Mouse (Mus musculus): Measurements from ENCODE around the gene Rapgef6. TPM values are rescaled to one million over a fixed set of nuclear protein-coding genes. Genes with fewer than 3 reads are reported as not detected.
A peak's percentile ranks its signal among the peaks of the same experiment; 100 is the strongest.
"Not testable (repeated sequence)": the region's sequence is repeated elsewhere in the genome, so short reads cannot be mapped to it uniquely, and the experiment has no call there.

Rapgef6 gene
- polyA plus RNA-seq, 1 experiment from 2014 or later: 40.9 TPM

- H3K9ac ChIP-seq (replicated peaks; ENCODE audit: low read depth, low read length): 0 out of 2 replicates have a peak overlapping the region, but pooled peaks have one; percentile 17
- no peaks in the 10 kb centered on the region for H3K27me3 ChIP-seq (replicated peaks; ENCODE audit: control insufficient read depth, insufficient read depth, low read length)
- H3K9me3 ChIP-seq (ENCODE audit: control insufficient read depth, low read length): no peaks in the 10 kb centered on the region
- 24% methylated on average over 1 of the region's 1 CpGs for WGBS
- peak overlapping the region; percentile 29 for H3K4me3 ChIP-seq (replicated peaks; ENCODE audit: low read length)
- peak overlapping the region; percentile 33; the same call in 1 of the 2 replicates for H3K27ac ChIP-seq (ENCODE audit: low read length)
- peak overlapping the region; percentile 35 for H3K4me2 ChIP-seq (ENCODE audit: low read length)
- peaks cover 11% of the 10 kb centered on the region for H3K4me1 ChIP-seq (replicated peaks; ENCODE audit: control insufficient read depth, insufficient read depth, low read length)
- H3K36me3 ChIP-seq (ENCODE audit: control insufficient read depth, insufficient read depth): no peaks in the 10 kb centered on the region
- no peak for ATAC-seq
Observed at GRCm38 (mm10) chr11:54597902-54598447, 75.3 kb downstream of the Rapgef6 start.

GRCm38 (mm10) chr11:54601121-54601520, 78.5 kb downstream of the Rapgef6 start:
- no peak overlapping the region for H3K27ac ChIP-seq (ENCODE audit: low read length)
- ATAC-seq: no peak
- no peaks in the 10 kb centered on the region for H3K9me3 ChIP-seq (ENCODE audit: control insufficient read depth, low read length)
- H3K4me2 ChIP-seq (ENCODE audit: low read length): no peak overlapping the region
- no peaks in the 10 kb centered on the region for H3K36me3 ChIP-seq (ENCODE audit: control insufficient read depth, insufficient read depth)
- no peak overlapping the region for H3K9ac ChIP-seq (replicated peaks; ENCODE audit: low read depth, low read length)
- no peaks in the 10 kb centered on the region for H3K27me3 ChIP-seq (replicated peaks; ENCODE audit: control insufficient read depth, insufficient read depth, low read length)
- peaks cover 4% of the 10 kb centered on the region for H3K4me1 ChIP-seq (replicated peaks; ENCODE audit: control insufficient read depth, insufficient read depth, low read length)
- H3K4me3 ChIP-seq (replicated peaks; ENCODE audit: low read length): no peak overlapping the region
- 90% methylated on average over 2 of the region's 2 CpGs for WGBS

- H3K4me2 ChIP-seq (ENCODE audit: low read length); H3K4me1 ChIP-seq (replicated peaks; ENCODE audit: control insufficient read depth, insufficient read depth, low read length); H3K9me3 ChIP-seq (ENCODE audit: control insufficient read depth, low read length); H3K27me3 ChIP-seq (replicated peaks; ENCODE audit: control insufficient read depth, insufficient read depth, low read length); ATAC-seq; H3K27ac ChIP-seq (ENCODE audit: low read length); H3K4me3 ChIP-seq (replicated peaks; ENCODE audit: low read length); H3K36me3 ChIP-seq (ENCODE audit: control insufficient read depth, insufficient read depth); H3K9ac ChIP-seq (replicated peaks; ENCODE audit: low read depth, low read length): not testable (repeated sequence)
- WGBS: 88% methylated on average over 1 of the region's 1 CpGs
Observed at GRCm38 (mm10) chr11:54602764-54603163, 80.1 kb downstream of the Rapgef6 start.

GRCm38 (mm10) chr11:54604415-54604814, 81.8 kb downstream of the Rapgef6 start:
- WGBS: 69% methylated on average over 3 of the region's 3 CpGs
- H3K27ac ChIP-seq (ENCODE audit: low read length): no peak overlapping the region
- no peaks in the 10 kb centered on the region for H3K4me1 ChIP-seq (replicated peaks; ENCODE audit: control insufficient read depth, insufficient read depth, low read length)
- H3K27me3 ChIP-seq (replicated peaks; ENCODE audit: control insufficient read depth, insufficient read depth, low read length): no peaks in the 10 kb centered on the region
- no peaks in the 10 kb centered on the region for H3K9me3 ChIP-seq (ENCODE audit: control insufficient read depth, low read length)
- no peak overlapping the region for H3K4me2 ChIP-seq (ENCODE audit: low read length)
- no peak overlapping the region for H3K9ac ChIP-seq (replicated peaks; ENCODE audit: low read depth, low read length)
- H3K36me3 ChIP-seq (ENCODE audit: control insufficient read depth, insufficient read depth): no peaks in the 10 kb centered on the region
- ATAC-seq: no peak
- H3K4me3 ChIP-seq (replicated peaks; ENCODE audit: low read length): no peak overlapping the region

GRCm38 (mm10) chr11:54613628-54614027, 91.0 kb downstream of the Rapgef6 start:
- H3K27ac ChIP-seq (ENCODE audit: low read length): no peak overlapping the region
- H3K9me3 ChIP-seq (ENCODE audit: control insufficient read depth, low read length): no peaks in the 10 kb centered on the region
- H3K9ac ChIP-seq (replicated peaks; ENCODE audit: low read depth, low read length): no peak overlapping the region
- no peaks in the 10 kb centered on the region for H3K4me1 ChIP-seq (replicated peaks; ENCODE audit: control insufficient read depth, insufficient read depth, low read length)
- ATAC-seq: no peak
- H3K27me3 ChIP-seq (replicated peaks; ENCODE audit: control insufficient read depth, insufficient read depth, low read length): no peaks in the 10 kb centered on the region
- H3K4me2 ChIP-seq (ENCODE audit: low read length): no peak overlapping the region
- H3K4me3 ChIP-seq (replicated peaks; ENCODE audit: low read length): no peak overlapping the region
- no peaks in the 10 kb centered on the region for H3K36me3 ChIP-seq (ENCODE audit: control insufficient read depth, insufficient read depth)

GRCm38 (mm10) chr11:54614560-54614959, 91.9 kb downstream of the Rapgef6 start:
- no peak overlapping the region for H3K27ac ChIP-seq (ENCODE audit: low read length)
- H3K4me2 ChIP-seq (ENCODE audit: low read length): no peak overlapping the region
- H3K4me1 ChIP-seq (replicated peaks; ENCODE audit: control insufficient read depth, insufficient read depth, low read length): no peaks in the 10 kb centered on the region
- WGBS: 97% methylated on average over 1 of the region's 1 CpGs
- no peaks in the 10 kb centered on the region for H3K9me3 ChIP-seq (ENCODE audit: control insufficient read depth, low read length)
- H3K36me3 ChIP-seq (ENCODE audit: control insufficient read depth, insufficient read depth): no peaks in the 10 kb centered on the region
- H3K27me3 ChIP-seq (replicated peaks; ENCODE audit: control insufficient read depth, insufficient read depth, low read length): no peaks in the 10 kb centered on the region
- H3K4me3 ChIP-seq (replicated peaks; ENCODE audit: low read length): no peak overlapping the region
- no peak for ATAC-seq
- H3K9ac ChIP-seq (replicated peaks; ENCODE audit: low read depth, low read length): no peak overlapping the region

GRCm38 (mm10) chr11:54618841-54619240, 96.2 kb downstream of the Rapgef6 start:
- Histone ChIP-seq H3K36me3 (ENCODE audit: control insufficient read depth, insufficient read depth) (no peaks in the 10 kb centered on the region), H3K9me3 (ENCODE audit: control insufficient read depth, low read length) (no peaks in the 10 kb centered on the region), H3K4me2 (ENCODE audit: low read length) (no peak overlapping the region), H3K27ac (ENCODE audit: low read length) (no peak overlapping the region), H3K9ac (replicated peaks; ENCODE audit: low read depth, low read length) (no peak overlapping the region), H3K4me1 (replicated peaks; ENCODE audit: control insufficient read depth, insufficient read depth, low read length) (no peaks in the 10 kb centered on the region), H3K4me3 (replicated peaks; ENCODE audit: low read length) (no peak overlapping the region), H3K27me3 (replicated peaks; ENCODE audit: control insufficient read depth, insufficient read depth, low read length) (no peaks in the 10 kb centered on the region)
- 55% methylated on average over 2 of the region's 2 CpGs for WGBS
- ATAC-seq: no peak

- no peaks in the 10 kb centered on the region for H3K36me3 ChIP-seq (ENCODE audit: control insufficient read depth, insufficient read depth)
- no peak overlapping the region for H3K4me2 ChIP-seq (ENCODE audit: low read length)
- no peak overlapping the region for H3K9ac ChIP-seq (replicated peaks; ENCODE audit: low read depth, low read length)
- no peak overlapping the region for H3K27ac ChIP-seq (ENCODE audit: low read length)
- H3K4me1 ChIP-seq (replicated peaks; ENCODE audit: control insufficient read depth, insufficient read depth, low read length): no peaks in the 10 kb centered on the region
- H3K4me3 ChIP-seq (replicated peaks; ENCODE audit: low read length): no peak overlapping the region
- no peaks in the 10 kb centered on the region for H3K9me3 ChIP-seq (ENCODE audit: control insufficient read depth, low read length)
- H3K27me3 ChIP-seq (replicated peaks; ENCODE audit: control insufficient read depth, insufficient read depth, low read length): no peaks in the 10 kb centered on the region
- no peak for ATAC-seq
- 98% methylated on average over 2 of the region's 2 CpGs for WGBS
Observed at GRCm38 (mm10) chr11:54621725-54622124, 99.1 kb downstream of the Rapgef6 start.

GRCm38 (mm10) chr11:54626905-54627304, 104.3 kb downstream of the Rapgef6 start:
- H3K27ac ChIP-seq (ENCODE audit: low read length): no peak overlapping the region
- no peak overlapping the region for H3K4me2 ChIP-seq (ENCODE audit: low read length)
- 81% methylated on average over 1 of the region's 1 CpGs for WGBS
- H3K4me1 ChIP-seq (replicated peaks; ENCODE audit: control insufficient read depth, insufficient read depth, low read length): no peaks in the 10 kb centered on the region
- ATAC-seq: no peak
- no peaks in the 10 kb centered on the region for H3K27me3 ChIP-seq (replicated peaks; ENCODE audit: control insufficient read depth, insufficient read depth, low read length)
- H3K4me3 ChIP-seq (replicated peaks; ENCODE audit: low read length): no peak overlapping the region
- H3K36me3 ChIP-seq (ENCODE audit: control insufficient read depth, insufficient read depth): no peaks in the 10 kb centered on the region
- H3K9ac ChIP-seq (replicated peaks; ENCODE audit: low read depth, low read length): no peak overlapping the region
- no peaks in the 10 kb centered on the region for H3K9me3 ChIP-seq (ENCODE audit: control insufficient read depth, low read length)

GRCm38 (mm10) chr11:54646420-54646819, 123.8 kb downstream of the Rapgef6 start:
- H3K4me3 ChIP-seq (replicated peaks; ENCODE audit: low read length): no peak overlapping the region
- no peak overlapping the region for H3K9ac ChIP-seq (replicated peaks; ENCODE audit: low read depth, low read length)
- no peaks in the 10 kb centered on the region for H3K4me1 ChIP-seq (replicated peaks; ENCODE audit: control insufficient read depth, insufficient read depth, low read length)
- H3K27ac ChIP-seq (ENCODE audit: low read length): no peak overlapping the region
- no peaks in the 10 kb centered on the region for H3K27me3 ChIP-seq (replicated peaks; ENCODE audit: control insufficient read depth, insufficient read depth, low read length)
- H3K36me3 ChIP-seq (ENCODE audit: control insufficient read depth, insufficient read depth): peaks cover 3% of the 10 kb centered on the region; the same call in 1 of the 2 replicates
- ATAC-seq: no peak
- 91% methylated on average over 4 of the region's 4 CpGs for WGBS
- H3K9me3 ChIP-seq (ENCODE audit: control insufficient read depth, low read length): no peaks in the 10 kb centered on the region
- no peak overlapping the region for H3K4me2 ChIP-seq (ENCODE audit: low read length)

Data from forebrain, embryonic 16.5 days (tissue).